ENCODE assay signal across 11 mouse cellular contexts in the genomic region with DNA sequence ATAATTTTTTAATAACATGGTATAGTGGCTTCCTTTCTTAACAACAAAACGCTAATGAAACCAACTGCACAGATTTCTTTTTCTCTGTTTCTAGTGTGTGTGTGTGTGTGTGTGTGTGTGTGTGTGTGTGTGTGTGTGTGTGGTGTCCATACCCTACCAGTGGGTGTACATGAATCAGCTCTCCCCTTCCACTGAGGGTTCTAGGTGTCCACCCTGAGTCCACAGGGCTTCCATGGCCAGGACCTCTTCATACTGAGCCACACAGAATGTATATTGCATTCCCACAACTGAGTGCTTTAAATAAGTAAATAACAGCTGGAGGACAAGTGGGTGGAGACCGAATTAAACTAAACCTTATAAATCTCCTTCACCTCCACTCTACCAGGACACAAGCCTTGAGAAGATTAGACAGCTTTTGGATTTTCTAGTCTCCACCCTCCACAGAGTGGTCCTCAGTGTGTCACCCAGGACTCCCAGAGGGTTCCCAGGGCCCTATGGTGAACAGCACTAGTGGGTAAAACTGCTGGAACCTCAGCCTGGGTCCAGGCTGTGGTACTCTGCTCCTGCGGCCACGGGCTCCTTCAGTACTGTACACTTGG.
"Had no signal": no experiment of that assay in that cellular context is flagged by ENCODE, and none has a peak within 500 bp of the region (broad histone marks: within the 10 kb centered on the region; RNA-seq: fewer than 3 reads in every experiment).

No protein-coding gene starts in this region.

- H3K9ac ChIP-seq: liver, embryonic 14.5 days had no signal

- H3K27ac ChIP-seq: left cerebral cortex, adult 2 months; liver, embryonic 14.5 days had no signal

- ATAC-seq: lung, postnatal 0 days had no signal

- H3K4me3 ChIP-seq: left cerebral cortex, adult 2 months had no signal

- DNase-seq: kidney, adult 18-20 months; kidney, postnatal 10 days; kidney, postnatal 4 days; liver; lung, adult 2 months; lung, postnatal 36 days; thymus, adult 18-20 months; thymus, postnatal 14 days had no signal
